Mouse (Mus musculus): ENCODE data around the gene Chrne.

The Chrne gene

GRCm38 (mm10) chr11:70652029-70652883 lies 33.2 kb upstream of the Chrne start:
- DNase-seq (ENCODE audit: low spot score in 2 of 2) = no peak

- no peak for DNase-seq (ENCODE audit: low spot score in 2 of 2)
Measured at GRCm38 (mm10) chr11:70651391-70651790, 32.4 kb upstream of the Chrne start.

- DNase-seq (ENCODE audit: low spot score in 2 of 2) = no peak
Measured at GRCm38 (mm10) chr11:70650322-70651175, 31.5 kb upstream of the Chrne start.

GRCm38 (mm10) chr11:70649185-70649734 lies 30.2 kb upstream of the Chrne start:
- DNase-seq (ENCODE audit: low spot score in 2 of 2) = no peak

- no peak for DNase-seq (ENCODE audit: low spot score in 2 of 2)
Measured at GRCm38 (mm10) chr11:70648512-70648911, 29.5 kb upstream of the Chrne start.

GRCm38 (mm10) chr11:70647716-70648420 lies 28.9 kb upstream of the Chrne start:
- peak; percentile 41 to 46 for DNase-seq (ENCODE audit: low spot score in 2 of 2)

- DNase-seq (ENCODE audit: low spot score in 2 of 2) = peak; percentile 92 to 94
Measured at GRCm38 (mm10) chr11:70646691-70647650, 28.0 kb upstream of the Chrne start, which contains the start of the genes Rnf167 and Slc25a11. Gene Rnf167 (plus strand): TSS chr11:70647235. Gene Slc25a11 (minus strand): TSS chr11:70647479.

GRCm38 (mm10) chr11:70646259-70646555 lies 27.2 kb upstream of the Chrne start:
- DNase-seq (ENCODE audit: low spot score in 2 of 2) = no peak

- no peak for DNase-seq (ENCODE audit: low spot score in 2 of 2)
Measured at GRCm38 (mm10) chr11:70645461-70646258, 26.6 kb upstream of the Chrne start.

- no peak for DNase-seq (ENCODE audit: low spot score in 2 of 2)
Measured at GRCm38 (mm10) chr11:70644564-70645103, 25.6 kb upstream of the Chrne start.

- DNase-seq (ENCODE audit: low spot score in 2 of 2) = no peak
Measured at GRCm38 (mm10) chr11:70643051-70643450, 24.0 kb upstream of the Chrne start.

- no peak for DNase-seq (ENCODE audit: low spot score in 2 of 2)
Measured at GRCm38 (mm10) chr11:70641241-70641640, 22.2 kb upstream of the Chrne start.

- no peak for DNase-seq (ENCODE audit: low spot score in 2 of 2)
Measured at GRCm38 (mm10) chr11:70639976-70640375, 21.0 kb upstream of the Chrne start.

- DNase-seq (ENCODE audit: low spot score in 2 of 2) = no peak
Measured at GRCm38 (mm10) chr11:70638714-70639278, 19.8 kb upstream of the Chrne start, which contains the start of gene Gp1ba. Gene Gp1ba (plus strand): TSS chr11:70639122.

- no peak for DNase-seq (ENCODE audit: low spot score in 2 of 2)
Measured at GRCm38 (mm10) chr11:70638293-70638692, 19.3 kb upstream of the Chrne start.

- no peak for DNase-seq (ENCODE audit: low spot score in 2 of 2)
Measured at GRCm38 (mm10) chr11:70637764-70638163, 18.7 kb upstream of the Chrne start.

GRCm38 (mm10) chr11:70635601-70636000 lies 16.6 kb upstream of the Chrne start:
- DNase-seq (ENCODE audit: low spot score in 2 of 2) = no peak

GRCm38 (mm10) chr11:70630129-70630528 lies 11.1 kb upstream of the Chrne start:
- DNase-seq (ENCODE audit: low spot score in 2 of 2) = no peak

GRCm38 (mm10) chr11:70629557-70629956 lies 10.5 kb upstream of the Chrne start:
- DNase-seq (ENCODE audit: low spot score in 2 of 2) = no peak
